Mouse (Mus musculus) thymus, postnatal 4 days (tissue): ENCODE results near the gene Gfpt1.

Experiments
- DNase-seq: peaks from one replicate; pipeline ENCODE4 v3.0.0; 2021

Gfpt1 gene

DNA sequence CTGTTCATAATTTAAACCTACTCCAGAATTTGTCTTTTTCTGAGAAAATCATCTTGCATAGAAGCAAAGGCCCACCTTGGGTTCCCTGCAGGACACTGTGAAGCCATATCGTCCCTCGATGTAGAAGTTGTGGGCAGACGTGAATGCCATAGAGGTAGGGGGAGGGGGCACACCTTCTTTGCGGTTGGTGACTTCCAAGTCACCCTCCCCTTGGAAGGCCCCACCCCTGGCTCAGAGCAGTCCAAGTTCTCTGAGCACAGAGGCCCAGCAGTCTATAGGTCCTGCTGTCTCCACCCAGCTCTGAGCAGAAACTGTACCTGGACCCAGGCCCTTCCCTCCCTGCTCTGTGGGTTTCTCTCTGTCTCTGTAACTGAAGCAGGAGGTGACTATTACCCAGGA is 59.3 kb downstream of the Gfpt1 start:
- DNase-seq, result peak; percentile 45

DNA sequence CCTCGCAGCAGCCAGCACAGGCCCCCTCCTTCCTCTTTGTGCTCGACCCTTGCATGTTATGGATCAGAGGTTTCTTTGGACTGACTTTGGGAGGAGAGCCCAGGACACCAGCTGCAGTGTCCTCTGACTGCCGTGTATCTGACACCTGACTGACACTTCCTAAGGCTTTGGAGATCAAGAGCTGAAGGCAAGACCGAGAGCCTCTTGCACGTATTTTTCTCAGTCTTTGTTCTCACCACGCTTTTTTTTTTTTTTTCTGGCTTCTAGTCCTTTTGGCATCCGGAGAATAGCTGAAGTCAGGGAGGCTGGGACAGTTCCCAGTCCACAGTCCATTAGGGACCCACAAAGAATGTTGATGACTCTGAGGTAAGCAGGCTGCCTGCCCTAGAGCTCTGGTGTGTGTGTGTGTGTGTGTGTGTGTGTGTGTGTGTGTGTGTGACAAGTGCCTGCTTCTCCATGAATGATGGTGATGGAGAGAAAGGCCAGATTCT is 59.8 kb downstream of the Gfpt1 start:
- DNase-seq, result no peak

DNA sequence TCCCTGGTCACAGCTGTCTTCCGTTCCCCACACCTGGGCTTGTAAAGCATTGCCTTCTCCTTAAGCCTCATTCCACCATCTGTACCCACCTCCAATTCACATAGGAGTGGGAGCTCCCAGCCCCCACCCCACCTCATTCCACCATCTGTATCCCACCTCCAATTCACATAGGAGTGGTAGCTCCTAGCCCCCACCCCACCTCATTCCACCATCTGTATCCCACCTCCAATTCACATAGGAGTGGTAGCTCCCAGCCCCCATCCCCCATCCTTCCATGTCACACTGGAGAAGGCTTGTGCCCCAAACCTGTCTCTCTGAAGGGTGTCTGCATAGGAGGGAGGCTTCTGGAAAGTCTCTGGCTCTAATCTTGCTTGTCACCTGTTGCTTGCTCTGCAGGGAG is 60.7 kb downstream of the Gfpt1 start:
- DNase-seq, result no peak

DNA sequence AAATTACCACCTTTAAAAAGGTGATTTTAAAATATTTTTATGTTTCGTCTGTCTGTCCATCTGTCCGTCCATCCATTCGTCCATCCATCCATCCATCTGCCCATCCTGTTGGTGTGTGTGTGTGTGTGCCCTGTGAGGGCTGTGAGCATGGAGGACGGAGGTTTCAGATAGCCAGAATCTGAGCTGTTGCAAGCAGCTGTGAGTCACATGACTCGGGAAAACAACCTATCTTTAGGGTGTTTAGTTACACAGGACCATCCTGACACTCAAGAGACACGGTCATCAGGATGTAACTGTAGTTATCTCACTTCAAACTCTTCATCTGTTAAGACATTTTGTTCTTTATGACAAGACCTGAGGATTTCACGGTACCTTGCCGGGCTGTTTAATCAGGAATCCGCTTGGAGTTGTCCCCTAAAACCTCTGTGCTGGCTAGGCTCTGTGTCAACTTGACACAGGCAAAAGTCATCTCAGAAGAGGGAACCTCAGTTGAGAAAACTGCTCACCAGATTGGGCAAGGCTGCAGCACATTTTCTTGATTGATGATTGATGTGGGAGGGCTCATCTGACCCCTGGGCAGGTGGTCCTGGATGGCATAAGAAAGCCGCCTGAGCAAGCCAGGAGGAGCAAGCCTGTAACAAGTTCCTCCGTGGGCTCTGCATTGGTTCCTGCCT is 61.6 kb downstream of the Gfpt1 start, which contains the start of gene D6Ertd527e:
Gene D6Ertd527e (plus strand): TSS at position 624 of the 674 bp plus-strand sequence.
- no peak for DNase-seq

DNA sequence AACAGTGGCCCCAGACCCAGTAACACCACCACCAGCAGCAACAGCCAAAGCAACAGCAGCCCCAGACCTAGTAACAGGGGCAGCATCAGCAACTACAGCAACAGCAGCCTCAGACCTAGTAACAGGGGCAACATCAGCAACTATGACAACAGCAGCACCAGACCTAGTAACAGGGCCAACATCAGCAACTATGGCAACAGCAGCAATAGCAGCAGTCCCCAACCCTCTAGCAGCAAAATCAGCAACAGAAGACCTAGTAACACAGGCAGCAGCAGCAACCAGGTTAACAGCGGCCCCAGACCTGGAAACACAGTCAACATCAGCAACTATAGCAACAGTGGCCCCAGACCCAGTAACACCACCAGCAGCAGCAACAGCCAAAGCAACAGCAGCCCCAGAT is 68.8 kb downstream of the Gfpt1 start:
- peak; percentile 3 for DNase-seq

DNA sequence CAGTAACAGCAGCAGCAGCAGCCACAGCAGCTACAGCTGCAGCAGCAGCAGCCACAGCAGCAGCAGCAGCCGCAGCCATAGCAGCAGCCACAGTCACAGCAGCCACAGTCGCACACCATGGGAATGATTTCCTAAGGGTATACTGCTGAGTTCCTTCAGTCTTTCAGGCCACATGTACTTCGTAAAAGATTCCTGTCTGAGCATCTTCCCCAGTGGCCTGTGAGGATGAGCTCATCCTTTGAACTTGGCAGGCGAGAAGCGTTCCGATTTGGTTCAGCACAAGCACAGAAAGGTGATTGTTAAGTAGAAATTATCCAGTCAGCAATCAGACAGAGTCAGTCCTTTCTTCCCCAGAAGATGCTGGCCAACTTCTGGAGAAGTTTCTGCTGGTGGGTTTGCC is 69.5 kb downstream of the Gfpt1 start:
- peak; percentile 3 for DNase-seq

DNA sequence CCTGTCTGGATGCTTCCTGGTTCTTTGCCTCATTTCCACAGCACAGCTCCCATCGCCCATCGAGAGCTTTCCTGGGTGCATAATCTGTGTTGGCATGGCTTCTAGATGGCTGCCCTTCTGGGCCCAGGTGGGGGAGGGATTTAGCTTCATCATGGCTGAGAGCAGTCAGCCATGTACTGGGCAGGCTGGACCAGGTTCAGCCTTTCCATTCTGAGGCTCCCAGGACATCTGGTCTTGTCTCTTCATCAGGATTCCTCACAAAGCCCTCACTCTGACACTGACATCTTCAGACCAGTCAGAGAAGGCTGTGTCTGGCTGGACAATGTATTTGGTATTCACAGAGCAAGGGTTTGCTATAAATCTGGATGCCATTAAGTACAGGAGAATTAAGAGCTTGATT is 73.3 kb downstream of the Gfpt1 start:
- DNase-seq, result no peak

DNA sequence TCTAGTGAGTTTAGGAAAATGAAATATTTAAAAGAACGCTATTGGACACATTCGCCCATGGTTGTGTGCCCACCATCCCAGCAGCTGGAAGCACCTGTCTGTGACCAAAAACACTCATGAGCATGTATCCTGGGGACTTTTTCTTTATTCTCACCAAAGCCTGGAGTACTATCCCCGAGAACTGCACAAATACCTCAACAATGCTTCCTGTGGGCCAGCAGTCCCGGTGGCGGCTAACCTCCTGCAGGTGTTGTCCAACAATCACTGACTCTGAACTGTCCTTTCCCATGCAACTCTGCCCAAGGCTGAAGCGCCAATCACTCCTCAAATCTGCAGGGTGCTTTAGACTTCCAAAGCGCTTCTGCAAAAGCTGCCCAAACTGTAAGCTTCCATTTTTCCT is 74.0 kb downstream of the Gfpt1 start:
- no peak for DNase-seq

DNA sequence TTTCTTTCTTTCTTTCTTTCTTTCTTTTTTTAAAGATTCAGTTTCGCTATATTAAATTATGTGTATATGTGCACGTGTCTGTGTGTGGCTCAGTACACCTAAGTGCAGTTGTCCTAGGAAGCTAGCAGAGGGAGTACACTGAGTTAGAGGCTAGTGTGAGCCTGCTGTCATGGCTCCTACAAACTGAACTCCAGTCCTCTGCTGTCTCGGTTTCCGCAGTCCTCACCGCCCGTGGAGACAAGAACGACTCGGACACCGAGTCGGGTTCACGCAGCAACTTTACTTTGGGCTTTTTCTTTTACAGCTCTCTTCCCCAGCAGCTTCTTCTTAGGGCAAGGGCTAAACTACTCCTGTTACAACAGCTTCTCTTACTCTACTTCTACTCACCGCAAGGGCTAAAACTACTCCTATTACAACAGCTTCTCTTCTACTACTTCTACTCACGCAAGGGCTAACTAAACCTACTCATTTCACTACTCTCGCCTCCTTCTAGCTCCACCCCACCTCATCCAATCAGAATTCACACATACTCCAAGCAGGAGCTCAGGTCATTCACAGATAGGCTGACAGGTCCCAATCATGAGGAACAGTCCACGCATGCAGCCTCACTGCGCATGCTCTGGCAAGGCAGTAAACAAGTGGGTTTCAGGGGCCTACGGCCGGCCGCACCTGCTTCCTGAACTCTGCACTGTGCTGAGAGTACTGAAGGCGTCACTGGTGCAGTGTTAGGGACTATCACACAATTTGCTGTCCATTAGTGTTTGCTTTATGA is 76.6 kb downstream of the Gfpt1 start:
- DNase-seq, result peak; percentile 82

DNA sequence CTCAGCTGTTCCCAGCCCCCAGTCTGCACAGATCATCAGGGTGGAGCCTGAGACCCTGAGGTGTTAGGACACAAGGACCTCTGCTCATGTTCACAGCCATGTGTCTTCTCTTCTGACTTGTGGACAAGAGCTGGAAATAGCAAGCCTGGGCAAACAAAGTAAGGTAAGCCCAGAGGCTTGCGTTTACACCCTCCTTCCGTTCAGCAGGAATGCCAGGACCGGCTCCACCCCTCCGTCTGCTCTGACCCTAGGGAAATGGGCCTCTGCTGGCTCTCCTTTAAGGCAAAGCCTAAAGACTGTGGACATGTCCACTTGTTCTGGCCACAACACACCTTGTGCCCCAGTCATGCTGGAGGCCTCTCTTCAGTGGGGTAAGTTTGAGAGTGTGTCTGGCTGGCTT is 77.3 kb downstream of the Gfpt1 start:
- DNase-seq, result peak; percentile 49

DNA sequence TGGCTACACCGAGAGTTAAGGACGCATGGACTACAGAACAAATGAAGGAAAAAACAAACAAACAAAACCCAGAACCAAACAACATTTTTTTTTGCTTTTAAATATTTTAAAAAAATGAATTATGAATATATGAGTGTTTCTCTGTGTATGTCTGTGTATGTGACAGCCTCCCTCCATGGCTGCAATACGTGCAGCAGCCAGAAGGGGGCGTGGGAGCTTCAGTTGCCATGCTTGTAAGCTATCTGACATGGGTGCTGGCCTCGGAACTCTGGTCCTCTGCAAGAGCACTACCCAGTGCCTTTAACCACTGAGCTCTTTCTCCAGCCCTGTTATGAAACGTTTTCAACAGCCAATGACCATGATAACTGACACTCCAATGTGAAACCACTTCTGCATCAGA is 78.0 kb downstream of the Gfpt1 start:
- DNase-seq, result peak; percentile 47

DNA sequence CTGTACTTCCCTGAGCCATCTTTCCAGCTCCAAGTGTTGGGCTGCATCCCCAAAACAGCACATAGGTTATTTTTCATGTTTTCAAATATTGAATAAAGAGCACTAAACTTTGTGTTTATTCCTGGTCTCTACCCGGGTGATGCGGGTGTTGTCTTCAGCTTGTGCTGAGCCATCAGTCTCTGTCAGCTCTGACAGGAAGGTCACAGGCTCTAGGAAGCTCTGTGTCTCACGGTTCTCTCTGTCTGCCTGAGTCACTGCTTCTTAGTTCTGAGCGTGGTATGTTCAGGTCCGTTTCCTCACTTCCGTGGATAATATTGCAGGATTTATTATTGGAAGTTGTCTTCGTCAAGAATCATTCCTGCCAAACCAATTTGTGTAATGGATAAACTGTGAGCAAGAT is 79.3 kb downstream of the Gfpt1 start:
- no peak for DNase-seq

DNA sequence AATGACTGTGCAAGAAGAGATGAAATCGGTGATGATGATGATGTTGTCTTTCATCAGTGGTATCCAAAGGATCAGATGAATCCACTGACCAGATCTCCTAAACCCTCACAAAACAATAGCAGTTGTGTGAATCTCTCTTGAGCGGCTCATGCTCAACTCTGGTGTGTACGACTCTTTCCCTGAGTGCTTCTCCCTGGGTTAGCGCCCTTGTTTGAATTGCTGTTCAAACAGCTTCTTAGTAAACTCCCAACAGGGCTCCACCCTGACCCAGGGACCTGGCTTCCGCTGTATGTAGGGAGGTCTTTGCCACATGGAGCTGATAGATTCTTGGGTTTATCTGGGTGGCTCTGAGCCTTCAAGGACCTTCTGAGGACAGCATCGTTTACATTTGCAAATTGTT is 80.8 kb downstream of the Gfpt1 start:
- DNase-seq, result no peak

DNA sequence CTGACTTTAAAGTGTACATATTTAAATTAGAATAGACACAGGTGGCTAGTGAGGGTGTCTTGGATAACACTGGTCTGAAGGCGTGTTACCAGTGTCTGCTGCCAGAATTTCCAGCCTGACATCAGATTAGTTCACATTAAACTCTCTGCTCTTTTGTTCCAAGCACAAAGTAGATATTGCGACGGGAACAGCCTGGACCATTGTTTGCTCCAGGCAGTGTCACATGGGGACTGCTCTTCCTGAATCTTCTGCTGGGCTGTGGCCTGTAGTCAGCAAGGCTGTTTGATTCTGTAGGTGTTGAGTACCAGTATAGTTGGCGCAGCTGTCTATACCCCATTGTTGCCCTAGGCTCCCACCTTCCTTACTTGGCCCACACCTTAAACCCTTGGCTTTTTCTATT is 81.3 kb downstream of the Gfpt1 start:
- DNase-seq, result no peak

DNA sequence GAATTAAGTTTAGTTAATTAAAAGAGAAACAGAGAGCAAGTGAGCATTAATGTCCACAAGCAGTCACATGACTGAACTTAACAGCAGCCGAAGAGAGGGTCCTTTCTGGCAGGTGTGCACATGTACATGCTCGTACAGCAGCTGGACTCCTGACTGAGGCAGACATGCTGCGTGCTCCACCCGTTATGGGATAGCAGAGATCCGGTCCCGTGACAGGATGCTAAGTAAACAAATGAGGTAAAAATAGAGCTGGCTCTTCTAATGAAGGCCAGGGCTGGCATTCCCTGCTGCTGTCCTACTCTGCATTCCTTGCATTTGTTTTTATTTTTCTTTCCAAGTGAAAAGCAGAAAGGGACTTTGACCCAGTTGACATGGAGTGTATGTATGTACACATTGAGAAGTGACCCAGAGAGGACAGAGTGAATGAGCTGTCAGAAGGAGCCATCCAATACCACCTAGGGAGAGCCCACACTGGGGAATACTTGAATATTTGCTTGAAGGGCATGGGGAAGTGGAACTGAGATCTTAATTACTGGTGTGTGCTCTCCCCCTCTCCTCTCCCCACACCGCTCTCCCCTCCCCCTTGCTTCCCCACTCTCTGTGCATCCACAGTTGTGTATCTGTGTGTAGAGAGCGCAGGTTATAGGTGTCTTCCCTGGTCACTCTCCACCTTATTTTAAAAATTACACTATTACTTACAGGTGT is 84.6 kb downstream of the Gfpt1 start:
- DNase-seq, result no peak

DNA sequence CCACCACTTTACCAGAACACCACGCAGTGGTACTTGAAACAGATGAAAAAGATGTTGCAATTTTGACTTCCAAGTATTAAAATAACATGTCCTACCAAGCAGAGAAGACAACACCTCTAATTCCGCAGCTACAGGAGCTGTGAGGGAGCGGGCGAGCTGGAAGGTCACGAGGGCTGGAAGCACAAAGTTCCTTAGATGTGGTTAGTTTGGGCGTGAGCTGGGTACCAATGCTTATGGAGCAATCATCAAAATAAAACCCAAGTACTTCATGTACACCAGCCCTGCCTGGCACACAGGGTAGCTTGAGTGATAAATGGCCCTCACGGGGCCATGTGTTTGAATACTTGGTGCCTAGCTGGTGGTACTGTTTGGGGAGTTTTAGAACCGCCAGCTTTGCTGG is 87.2 kb downstream of the Gfpt1 start:
- no peak for DNase-seq

DNA sequence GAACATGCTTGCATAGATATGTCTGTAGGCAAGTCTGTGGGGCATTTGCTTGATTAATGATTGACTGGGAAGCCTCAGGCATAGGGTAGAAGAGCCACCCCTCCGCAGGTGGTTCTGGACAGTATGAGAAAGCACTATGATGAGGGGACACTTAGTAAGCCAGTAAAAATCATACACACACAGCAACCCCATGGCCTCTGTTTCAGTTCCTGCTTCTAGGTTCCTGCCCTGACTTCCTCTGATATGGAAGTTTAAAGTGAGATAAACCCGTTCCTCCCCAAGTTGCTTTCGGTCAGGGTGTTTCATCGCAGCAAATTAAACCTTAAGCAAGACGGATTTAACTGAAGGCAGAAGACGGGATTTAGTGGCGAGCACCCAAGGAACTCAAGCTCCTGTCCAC is 88.0 kb downstream of the Gfpt1 start:
- DNase-seq, result no peak

DNA sequence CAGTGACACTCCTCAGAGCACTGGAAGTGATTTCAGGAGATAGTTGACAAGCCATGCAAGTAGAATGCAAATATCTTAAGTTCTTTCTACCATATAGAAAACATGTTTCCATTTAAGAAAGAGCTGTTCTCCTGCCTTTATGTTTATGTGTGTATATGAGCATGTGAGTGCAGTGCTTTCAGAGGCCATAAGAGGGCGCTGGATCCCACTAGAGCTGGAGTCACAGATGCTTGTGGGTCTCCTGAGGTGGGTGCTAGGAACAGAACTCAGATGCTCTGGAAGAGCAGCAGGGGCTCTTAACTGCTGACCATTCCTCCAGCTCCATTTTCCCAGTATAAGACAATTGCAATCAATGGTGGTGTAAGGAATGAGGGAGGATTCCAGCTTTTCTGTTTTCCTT is 88.4 kb downstream of the Gfpt1 start:
- DNase-seq, result no peak

DNA sequence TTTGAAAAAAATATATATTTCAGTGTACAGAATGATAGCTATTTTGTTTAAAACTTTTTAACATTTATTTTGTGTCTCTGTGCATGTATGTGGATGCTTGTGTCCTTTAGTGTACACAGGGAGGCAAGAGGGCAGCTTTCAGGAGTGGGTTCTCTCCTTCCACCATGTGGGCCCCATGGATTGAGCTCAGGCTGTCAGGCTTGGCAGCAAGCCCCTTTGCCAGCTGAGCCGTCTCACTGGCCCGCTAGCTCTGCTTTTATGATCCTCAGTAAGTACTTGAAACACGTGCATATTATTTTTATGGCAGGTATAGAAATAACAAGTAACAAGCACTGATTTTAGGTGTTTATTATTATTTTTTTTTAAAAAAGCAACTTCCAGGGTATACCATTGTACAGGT is 90.9 kb downstream of the Gfpt1 start:
- no peak for DNase-seq

DNA sequence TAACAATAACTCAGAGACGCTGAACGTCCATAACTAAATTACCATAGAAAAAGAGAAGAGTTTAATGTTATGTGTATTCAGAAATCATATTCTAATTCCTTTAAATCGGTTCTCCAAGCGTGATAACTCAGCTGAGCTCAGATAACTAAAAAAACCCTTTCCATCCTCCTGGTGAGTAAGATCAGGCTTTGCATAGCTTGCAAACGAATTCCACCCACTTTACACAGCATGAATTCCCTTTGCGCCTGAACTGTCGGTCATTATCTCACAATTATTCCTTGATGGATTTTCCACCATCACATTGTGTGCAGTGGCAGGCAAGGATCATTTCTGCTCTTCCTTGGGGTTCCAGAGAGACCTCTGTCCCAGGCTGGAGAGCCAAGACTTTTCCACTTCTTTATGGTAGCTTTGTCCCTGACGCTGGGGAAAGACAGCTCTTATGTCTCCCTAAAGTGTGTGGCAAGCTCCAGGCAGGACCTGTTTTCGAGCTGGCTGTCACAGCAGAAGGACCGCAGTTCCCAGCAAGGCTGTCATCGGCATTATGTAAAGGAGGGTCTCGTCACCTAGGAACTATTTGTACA is 91.4 kb downstream of the Gfpt1 start:
- no peak for DNase-seq

DNA sequence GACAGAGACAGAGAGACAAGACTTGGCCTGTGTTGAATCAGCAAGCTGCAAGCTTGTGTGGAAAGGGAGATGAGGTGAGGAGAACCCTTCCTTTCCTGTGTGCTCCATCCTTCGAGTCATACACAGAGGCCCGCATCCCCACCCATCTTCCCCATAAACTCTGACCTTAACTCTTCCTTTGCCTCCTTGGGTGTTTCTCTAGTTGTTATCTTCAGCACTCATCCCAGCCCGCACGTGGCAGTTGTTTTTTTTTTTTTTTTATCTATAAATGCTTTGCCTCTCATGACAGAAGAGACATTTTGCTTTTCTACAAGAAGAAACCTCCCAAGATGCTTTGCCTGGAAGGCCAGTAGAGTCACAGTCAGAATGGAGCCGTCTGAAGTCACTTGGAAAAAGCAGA is 95.8 kb downstream of the Gfpt1 start:
- DNase-seq, result no peak

DNA sequence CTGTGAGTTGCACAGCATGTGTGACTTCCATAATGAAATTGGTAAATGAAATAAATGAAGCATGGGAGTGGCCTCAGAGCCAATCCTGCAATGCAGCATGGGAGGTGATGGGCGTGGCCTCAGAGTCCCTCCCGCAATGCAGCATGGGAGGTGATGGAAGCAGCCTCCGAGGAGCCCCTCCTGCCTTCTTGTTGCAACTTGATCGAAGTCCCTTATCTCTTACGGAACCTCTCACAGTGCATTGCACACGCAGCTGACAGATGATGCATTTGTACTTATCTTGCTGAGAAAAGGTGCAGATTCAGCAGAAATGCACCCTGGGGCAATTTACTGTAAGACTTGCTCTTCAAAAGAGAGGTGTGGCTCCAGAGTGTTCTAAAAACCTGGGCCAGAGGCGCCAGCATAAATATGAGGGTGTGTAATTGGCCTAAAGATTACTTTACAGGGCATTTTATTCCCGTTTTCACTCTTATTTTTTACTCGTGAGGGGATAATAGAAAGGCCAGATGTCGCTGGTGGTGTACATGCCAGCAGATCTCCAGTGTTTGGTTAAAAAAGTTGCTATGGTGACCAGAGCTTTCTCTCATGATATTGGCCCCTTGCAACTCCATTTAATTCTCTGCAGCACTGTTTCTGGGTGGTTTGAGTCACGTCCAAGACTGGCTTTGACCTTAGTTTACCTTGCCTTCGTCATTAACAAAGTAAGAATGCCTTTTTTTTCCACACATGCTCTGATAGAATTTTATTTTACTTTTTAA is 97.3 kb downstream of the Gfpt1 start:
- no peak for DNase-seq
